Mouse (Mus musculus) stomach, postnatal 0 days (tissue): Measurements from ENCODE around the gene Bbs12.

Source experiments
- CTCF ChIP-seq: IDR thresholded peaks from 2 replicates; pipeline ENCODE4 v1.5.1; 2016; ENCODE audit warnings: antibody characterized with exemption, low read depth, mild to moderate bottlenecking, moderate library complexity
- EP300 ChIP-seq: optimal IDR thresholded peaks from 2 replicates; pipeline ENCODE3; 2016; ENCODE audit warnings: antibody characterized with exemption

DNA sequence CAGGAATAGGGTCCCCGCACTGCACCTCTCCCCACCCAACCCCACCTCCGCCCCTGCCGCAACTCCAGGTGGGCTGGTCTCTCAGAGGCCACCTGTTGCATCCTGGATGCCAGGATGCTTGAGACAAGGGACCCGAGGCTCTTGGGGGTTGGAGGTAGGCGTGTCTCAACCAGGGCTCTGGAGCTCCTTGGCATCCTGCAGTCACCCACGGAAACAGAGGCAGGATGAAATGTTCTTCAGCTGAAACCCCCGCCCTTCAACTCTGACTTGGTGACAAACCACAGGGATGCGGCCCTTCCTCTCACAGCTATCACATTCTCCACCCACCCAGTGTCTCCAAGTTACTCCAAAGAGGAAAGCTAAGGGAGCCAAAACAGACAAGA, 36.8 kb downstream of the Bbs12 start:
- TF ChIP-seq CTCF, result no peak
- no peak for TF ChIP-seq EP300
